Mouse (Mus musculus): ENCODE data around the gene Lin52. TPM values are rescaled to one million over a fixed set of nuclear protein-coding genes. Genes with fewer than 3 reads are reported as not detected.

Lin52 gene
- polyA plus RNA-seq, 1 experiment, result 29.5 TPM

DNA sequence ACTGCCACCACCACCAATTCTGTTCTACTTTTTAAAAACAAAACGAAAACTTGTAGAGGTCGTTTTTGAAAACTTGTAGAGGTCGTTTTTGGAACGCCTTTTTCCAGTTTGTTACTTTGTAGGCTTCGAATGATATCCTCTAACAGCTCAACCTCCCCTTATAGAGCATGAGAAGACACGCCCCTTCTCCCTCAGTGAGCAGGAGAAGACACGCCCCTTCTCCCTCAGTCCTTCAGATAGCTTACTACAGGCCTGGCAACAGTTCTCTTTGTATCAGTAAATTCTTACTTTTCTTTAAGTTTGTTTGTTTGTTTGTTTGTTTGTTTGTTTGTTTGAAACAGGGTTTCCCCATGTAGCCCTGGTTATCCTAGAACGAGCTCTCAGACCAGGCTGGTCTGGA is 104.0 kb downstream of the Lin52 start:
- Histone ChIP-seq H3K4me1 (ENCODE audit: control insufficient read depth, insufficient read depth, low read length) (no peaks in the 10 kb centered on the region), H3K36me3 (ENCODE audit: control insufficient read depth, insufficient read depth, low read length, poor library complexity, severe bottlenecking) (no peaks in the 10 kb centered on the region), H3K4me3 (ENCODE audit: low read depth, low read length) (no peak overlapping the region), H3K27ac (ENCODE audit: insufficient read depth, low read length) (no peak overlapping the region), H3K27me3 (ENCODE audit: control insufficient read depth, insufficient read depth, low read length, poor library complexity, severe bottlenecking) (no peaks in the 10 kb centered on the region), H3K9me3 (replicated peaks; ENCODE audit: control insufficient read depth, insufficient read depth, low read length, poor library complexity, severe bottlenecking) (no peaks in the 10 kb centered on the region), H3K9ac (ENCODE audit: low read depth, poor library complexity, severe bottlenecking) (no peak overlapping the region)
- TF ChIP-seq POLR2A (IDR thresholded peaks at IDR 0.05; ENCODE audit: insufficient read depth, low read length), result no peak
- no peak for TF ChIP-seq CTCF (IDR thresholded peaks at IDR 0.05; ENCODE audit: low read depth, low read length)
- TF ChIP-seq EP300 (IDR thresholded peaks at IDR 0.05; ENCODE audit: insufficient read depth, low read depth, low read length), result no peak

DNA sequence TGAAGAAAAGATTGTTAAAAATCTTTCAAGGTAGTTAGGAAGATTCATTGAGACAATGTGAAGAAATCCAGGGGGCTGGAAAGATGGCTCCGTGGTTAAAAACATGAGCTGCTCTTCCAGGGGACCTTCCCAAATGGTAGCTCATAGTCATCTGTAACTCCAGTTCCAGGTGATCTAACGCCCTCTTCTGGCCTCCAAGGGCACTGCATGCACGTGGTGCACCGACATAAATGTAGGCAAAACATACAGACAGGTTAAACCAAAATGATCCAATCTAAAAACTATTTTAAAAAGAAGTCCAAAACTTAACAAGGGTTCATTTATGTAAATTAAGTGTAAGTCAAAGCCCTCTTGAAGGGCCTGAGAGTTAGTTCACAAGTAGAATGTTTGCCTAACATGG is 111.3 kb downstream of the Lin52 start:
- TF ChIP-seq POLR2A (IDR thresholded peaks at IDR 0.05; ENCODE audit: insufficient read depth, low read length), result no peak
- no peak for TF ChIP-seq EP300 (IDR thresholded peaks at IDR 0.05; ENCODE audit: insufficient read depth, low read depth, low read length)
- TF ChIP-seq CTCF (IDR thresholded peaks at IDR 0.05; ENCODE audit: low read depth, low read length), result peak; percentile 76

DNA sequence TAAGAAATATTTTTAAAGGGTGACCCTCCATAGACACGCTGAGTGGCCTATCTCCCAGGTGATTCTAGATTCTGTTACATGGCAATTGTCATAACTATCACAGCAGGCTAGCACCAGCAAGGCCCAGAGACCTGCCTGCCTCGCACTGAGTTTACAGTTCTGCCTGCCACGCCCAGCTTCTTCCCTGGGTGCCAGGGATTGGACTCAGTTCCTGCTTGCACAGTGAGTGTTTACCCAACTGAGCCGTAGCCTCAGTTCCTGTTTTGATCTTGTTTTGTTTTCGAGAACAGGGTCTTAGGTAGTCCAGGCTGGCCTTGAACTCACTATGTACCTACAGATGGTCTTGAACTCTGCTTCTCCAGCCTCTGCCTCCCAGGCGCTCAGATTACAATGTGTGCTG is 116.4 kb downstream of the Lin52 start:
- TF ChIP-seq EP300 (IDR thresholded peaks at IDR 0.05; ENCODE audit: insufficient read depth, low read depth, low read length), result no peak
- no peak for TF ChIP-seq POLR2A (IDR thresholded peaks at IDR 0.05; ENCODE audit: insufficient read depth, low read length)
- TF ChIP-seq CTCF (IDR thresholded peaks at IDR 0.05; ENCODE audit: low read depth, low read length), result no peak
- no peak overlapping the region for H3K9ac ChIP-seq (ENCODE audit: low read depth, poor library complexity, severe bottlenecking)
- no peak overlapping the region for H3K27ac ChIP-seq (ENCODE audit: insufficient read depth, low read length)
- H3K4me3 ChIP-seq (ENCODE audit: low read depth, low read length), result no peak overlapping the region
- no peaks in the 10 kb centered on the region for H3K36me3 ChIP-seq (ENCODE audit: control insufficient read depth, insufficient read depth, low read length, poor library complexity, severe bottlenecking)
- no peaks in the 10 kb centered on the region for H3K9me3 ChIP-seq (replicated peaks; ENCODE audit: control insufficient read depth, insufficient read depth, low read length, poor library complexity, severe bottlenecking)
- H3K4me1 ChIP-seq (ENCODE audit: control insufficient read depth, insufficient read depth, low read length), result no peaks in the 10 kb centered on the region
- H3K27me3 ChIP-seq (ENCODE audit: control insufficient read depth, insufficient read depth, low read length, poor library complexity, severe bottlenecking), result peaks cover 12% of the 10 kb centered on the region

More for the DNA sequence above, 111.3 kb downstream of the Lin52 start:
- Histone ChIP-seq H3K36me3 (ENCODE audit: control insufficient read depth, insufficient read depth, low read length, poor library complexity, severe bottlenecking) (no peaks in the 10 kb centered on the region), H3K27me3 (ENCODE audit: control insufficient read depth, insufficient read depth, low read length, poor library complexity, severe bottlenecking) (no peaks in the 10 kb centered on the region), H3K4me3 (ENCODE audit: low read depth, low read length) (no peak overlapping the region), H3K9ac (ENCODE audit: low read depth, poor library complexity, severe bottlenecking) (no peak overlapping the region), H3K27ac (ENCODE audit: insufficient read depth, low read length) (no peak overlapping the region), H3K4me1 (ENCODE audit: control insufficient read depth, insufficient read depth, low read length) (no peaks in the 10 kb centered on the region), H3K9me3 (replicated peaks; ENCODE audit: control insufficient read depth, insufficient read depth, low read length, poor library complexity, severe bottlenecking) (no peaks in the 10 kb centered on the region)

DNA sequence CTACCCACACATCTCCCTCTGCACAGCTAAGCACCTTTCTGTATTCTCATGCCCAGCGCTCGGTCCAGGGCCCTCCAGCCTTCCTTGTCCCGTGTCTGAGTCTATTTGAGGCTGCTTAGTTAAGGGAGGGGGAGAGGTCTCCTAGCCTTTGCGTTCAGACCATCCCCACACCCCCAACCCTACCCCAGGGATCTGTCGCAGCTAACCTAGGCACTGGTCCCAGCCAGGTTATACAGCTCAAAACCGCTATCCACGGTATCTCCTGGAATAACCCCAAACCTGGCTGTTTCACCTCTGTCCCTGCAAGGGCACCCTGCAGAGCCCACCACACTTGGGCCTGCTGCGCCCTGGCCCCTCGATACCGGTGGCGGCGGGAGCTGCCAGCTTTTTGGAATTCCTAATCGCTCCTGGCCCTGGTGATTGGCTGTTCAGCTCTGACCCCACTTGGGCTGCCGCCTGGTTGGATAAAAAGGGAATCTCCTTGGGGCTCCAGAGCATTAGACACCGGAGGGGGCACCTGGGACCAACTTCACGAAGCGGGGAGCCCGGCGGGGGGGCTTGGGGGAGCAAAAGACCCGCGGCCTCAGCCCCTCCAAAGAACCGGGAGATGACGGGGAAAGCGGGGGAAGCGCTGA is 118.2 kb downstream of the Lin52 start, which contains the start of gene Vsx2:
Gene Vsx2 (plus strand): TSS at position 427 of the 635 bp plus-strand sequence.
- H3K9me3 ChIP-seq (replicated peaks; ENCODE audit: control insufficient read depth, insufficient read depth, low read length, poor library complexity, severe bottlenecking), result no peaks in the 10 kb centered on the region
- peak within 1 kb of the TSS; percentile 50 for H3K4me3 ChIP-seq (ENCODE audit: low read depth, low read length)
- H3K27me3 ChIP-seq (ENCODE audit: control insufficient read depth, insufficient read depth, low read length, poor library complexity, severe bottlenecking), result peaks cover 14% of the 10 kb centered on the region
- TF ChIP-seq EP300 (IDR thresholded peaks at IDR 0.05; ENCODE audit: insufficient read depth, low read depth, low read length), result no peak
- no peak for TF ChIP-seq POLR2A (IDR thresholded peaks at IDR 0.05; ENCODE audit: insufficient read depth, low read length)
- TF ChIP-seq CTCF (IDR thresholded peaks at IDR 0.05; ENCODE audit: low read depth, low read length), result no peak
- no peaks in the 10 kb centered on the region for H3K36me3 ChIP-seq (ENCODE audit: control insufficient read depth, insufficient read depth, low read length, poor library complexity, severe bottlenecking)
- no peaks in the 10 kb centered on the region for H3K4me1 ChIP-seq (ENCODE audit: control insufficient read depth, insufficient read depth, low read length)
- H3K27ac ChIP-seq (ENCODE audit: insufficient read depth, low read length), result no peak within 1 kb of the TSS
- peak within 1 kb of the TSS; percentile 13; the same call in 1 of the 2 replicates for H3K9ac ChIP-seq (ENCODE audit: low read depth, poor library complexity, severe bottlenecking)

DNA sequence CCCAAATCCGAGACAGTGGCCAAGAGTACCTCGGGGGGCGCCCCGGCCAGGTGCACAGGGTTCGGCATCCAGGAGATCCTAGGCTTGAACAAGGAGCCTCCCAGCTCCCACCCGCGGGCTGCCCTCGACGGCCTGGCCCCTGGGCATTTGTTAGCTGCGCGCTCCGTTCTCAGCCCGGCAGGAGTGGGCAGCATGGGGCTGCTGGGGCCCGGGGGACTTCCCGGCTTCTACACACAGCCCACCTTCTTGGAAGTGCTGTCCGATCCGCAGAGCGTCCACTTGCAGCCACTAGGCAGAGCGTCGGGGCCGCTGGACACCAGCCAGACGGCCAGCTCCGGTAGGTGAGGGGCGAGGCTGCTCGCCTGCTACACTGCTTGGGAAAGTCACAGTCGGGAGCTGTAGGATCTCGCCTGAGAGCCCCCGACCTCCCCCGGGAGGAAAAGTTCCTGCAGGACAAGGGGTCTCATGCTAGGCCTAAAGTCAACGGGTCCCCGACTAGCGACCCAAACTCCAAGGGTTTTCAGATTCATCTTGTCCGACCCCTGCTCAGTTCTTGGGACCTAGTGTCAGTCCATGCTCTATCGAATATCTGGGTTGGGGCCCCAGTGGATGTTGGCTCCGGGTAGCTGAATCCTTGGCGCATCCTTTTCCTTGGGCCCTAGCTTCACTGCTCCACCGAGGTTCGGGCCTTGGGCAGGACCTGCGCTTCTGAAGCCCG is 118.9 kb downstream of the Lin52 start:
- no peaks in the 10 kb centered on the region for H3K4me1 ChIP-seq (ENCODE audit: control insufficient read depth, insufficient read depth, low read length)
- TF ChIP-seq EP300 (IDR thresholded peaks at IDR 0.05; ENCODE audit: insufficient read depth, low read depth, low read length) (no peak), POLR2A (IDR thresholded peaks at IDR 0.05; ENCODE audit: insufficient read depth, low read length) (no peak), CTCF (IDR thresholded peaks at IDR 0.05; ENCODE audit: low read depth, low read length) (no peak)
- H3K27ac ChIP-seq (ENCODE audit: insufficient read depth, low read length), result no peak overlapping the region
- peaks cover 14% of the 10 kb centered on the region for H3K27me3 ChIP-seq (ENCODE audit: control insufficient read depth, insufficient read depth, low read length, poor library complexity, severe bottlenecking)
- H3K36me3 ChIP-seq (ENCODE audit: control insufficient read depth, insufficient read depth, low read length, poor library complexity, severe bottlenecking), result no peaks in the 10 kb centered on the region
- peak overlapping the region; percentile 13; the same call in 1 of the 2 replicates for H3K9ac ChIP-seq (ENCODE audit: low read depth, poor library complexity, severe bottlenecking)
- H3K9me3 ChIP-seq (replicated peaks; ENCODE audit: control insufficient read depth, insufficient read depth, low read length, poor library complexity, severe bottlenecking), result no peaks in the 10 kb centered on the region
- peak overlapping the region; percentile 50 for H3K4me3 ChIP-seq (ENCODE audit: low read depth, low read length)
